Mouse (Mus musculus) cerebellum, adult 9-11 months (tissue): Measurements from ENCODE around the gene Srcin1.

ENCODE experiments used
- DNase-seq: peaks from one replicate; pipeline ENCODE4 v3.0.0; 2022

Srcin1 gene

GRCm38 (mm10) chr11:97500720-97501448 lies 75.1 kb downstream of the Srcin1 start:
- peak; percentile 26 for DNase-seq

- DNase-seq = no peak
These were observed 75.9 kb downstream of the Srcin1 start, which contains the start of gene 4933428G20Rik for GRCm38 (mm10) chr11:97499865-97500719. TSS of gene 4933428G20Rik (minus strand) at chr11:97500340.

- no peak for DNase-seq
These were observed 78.4 kb downstream of the Srcin1 start for GRCm38 (mm10) chr11:97497543-97497942.

DNA sequence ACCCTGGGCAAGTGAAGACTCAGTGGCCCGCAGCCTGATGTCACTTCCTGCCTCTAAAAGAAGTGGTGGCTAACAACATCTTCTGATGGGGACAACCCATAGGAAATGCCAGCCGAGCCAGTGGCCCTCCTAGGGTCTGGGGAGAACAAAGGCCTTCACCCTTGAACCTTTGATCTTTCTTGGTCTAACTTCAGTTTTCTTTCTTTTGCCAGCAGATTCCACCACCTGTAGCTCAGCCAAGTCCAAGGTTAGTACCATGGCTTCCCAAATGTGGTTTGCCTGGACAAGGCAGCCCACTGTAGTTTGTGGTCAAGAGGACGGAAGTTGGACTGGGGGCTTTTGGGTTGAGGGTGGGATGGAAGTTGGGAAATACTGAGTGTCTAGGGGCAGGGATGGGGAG lies 83.2 kb downstream of the Srcin1 start:
- DNase-seq = no peak

- DNase-seq = no peak
These were observed 84.3 kb downstream of the Srcin1 start for GRCm38 (mm10) chr11:97491640-97492039.

GRCm38 (mm10) chr11:97489589-97490324 lies 86.2 kb downstream of the Srcin1 start:
- DNase-seq = peak; percentile 72

DNA sequence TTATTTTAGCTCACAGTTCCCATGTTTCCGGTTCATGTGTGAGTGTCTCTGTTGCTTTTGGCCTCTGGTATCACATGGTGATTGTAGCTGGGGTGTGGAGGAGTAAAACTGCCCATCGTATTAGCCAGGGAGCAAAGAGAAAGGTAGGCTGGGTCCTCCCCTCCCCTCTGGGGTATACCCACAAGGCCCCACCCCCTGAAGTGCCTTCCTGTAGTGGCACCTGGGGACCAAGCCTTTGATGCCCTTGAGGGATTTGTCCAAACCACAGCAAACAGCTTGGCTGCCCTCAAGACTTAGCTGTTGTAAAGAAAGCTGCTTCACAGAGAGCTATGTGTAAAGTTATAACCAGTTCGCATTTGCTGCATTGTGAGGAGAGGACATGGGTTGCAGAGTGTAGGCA lies 88.3 kb downstream of the Srcin1 start:
- no peak for DNase-seq

DNA sequence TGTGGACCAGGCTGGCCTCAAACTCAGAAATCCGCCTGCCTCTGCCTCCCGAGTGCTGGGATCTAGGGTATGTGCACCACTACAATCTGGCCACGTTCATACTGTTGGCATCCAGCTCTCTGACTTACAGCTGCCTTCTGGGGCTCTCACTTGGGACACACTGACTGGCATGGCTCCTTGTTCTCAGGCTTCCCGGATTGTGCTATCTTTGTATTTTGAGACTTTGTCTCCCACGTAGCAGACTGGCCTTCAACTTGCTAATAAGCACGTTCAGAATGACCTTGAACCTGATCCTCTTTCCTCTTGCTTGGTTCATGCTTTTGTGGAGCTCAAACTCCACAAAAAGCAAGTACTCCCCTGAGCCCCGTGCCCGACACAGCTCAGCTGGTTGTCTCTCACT lies 90.3 kb downstream of the Srcin1 start:
- DNase-seq = no peak

DNA sequence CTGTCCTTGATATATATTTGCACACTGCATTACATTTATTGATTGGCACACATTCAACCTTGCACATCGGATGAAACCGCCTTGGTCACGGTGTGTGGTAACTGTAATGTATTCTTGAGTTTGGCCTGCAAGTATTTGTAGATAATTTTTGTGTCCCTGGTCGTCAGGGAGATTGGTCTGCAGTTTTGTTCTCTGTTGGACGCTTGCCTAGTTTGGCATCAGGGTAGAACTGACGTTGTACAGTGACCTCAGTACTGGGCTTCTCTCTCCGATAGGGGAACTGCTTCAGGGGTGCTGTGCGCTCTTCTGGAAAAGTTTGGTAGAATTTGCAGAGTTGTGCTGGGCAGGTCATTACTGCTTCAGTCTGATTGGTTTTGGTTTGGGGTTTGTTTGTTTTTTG lies 96.2 kb downstream of the Srcin1 start:
- DNase-seq = no peak

DNA sequence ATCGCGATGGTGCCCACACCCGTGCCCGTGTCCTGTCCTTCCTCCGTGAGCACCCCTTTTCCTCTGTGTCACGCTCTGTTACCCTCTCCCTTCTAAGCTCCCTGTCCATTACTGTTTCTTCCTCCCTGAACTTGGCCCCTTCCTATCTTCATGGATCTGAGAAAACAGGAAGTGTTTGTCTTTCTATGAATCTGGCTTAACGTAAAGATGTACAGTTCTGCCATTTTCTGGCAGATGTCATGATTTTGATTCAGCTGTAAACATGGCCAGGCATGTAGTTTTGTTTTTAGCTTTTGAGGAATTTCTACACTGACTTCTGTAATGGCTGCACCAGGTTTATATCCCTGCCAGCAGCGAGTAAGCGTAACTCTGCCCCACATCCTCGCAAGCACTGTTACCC lies 96.9 kb downstream of the Srcin1 start:
- no peak for DNase-seq

DNA sequence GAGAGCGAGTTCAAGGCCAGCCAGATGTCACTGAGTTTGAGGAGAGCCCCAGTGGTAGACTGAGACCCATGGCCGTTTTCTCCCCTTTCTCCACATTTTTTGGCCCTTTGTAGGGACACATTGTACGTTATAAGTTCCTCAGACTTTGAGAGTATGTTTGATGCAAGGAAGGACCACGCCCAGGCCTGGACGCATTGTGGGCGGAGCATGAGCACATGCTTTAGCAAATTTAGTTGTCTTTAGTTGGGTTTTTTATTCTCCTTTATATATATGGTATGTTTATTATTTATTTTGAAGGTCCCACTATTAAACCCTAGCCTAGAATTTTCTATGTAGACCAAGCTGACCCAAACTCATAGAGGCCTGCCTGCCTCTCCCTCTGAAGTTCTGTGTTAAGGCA lies 97.6 kb downstream of the Srcin1 start:
- DNase-seq = no peak

DNA sequence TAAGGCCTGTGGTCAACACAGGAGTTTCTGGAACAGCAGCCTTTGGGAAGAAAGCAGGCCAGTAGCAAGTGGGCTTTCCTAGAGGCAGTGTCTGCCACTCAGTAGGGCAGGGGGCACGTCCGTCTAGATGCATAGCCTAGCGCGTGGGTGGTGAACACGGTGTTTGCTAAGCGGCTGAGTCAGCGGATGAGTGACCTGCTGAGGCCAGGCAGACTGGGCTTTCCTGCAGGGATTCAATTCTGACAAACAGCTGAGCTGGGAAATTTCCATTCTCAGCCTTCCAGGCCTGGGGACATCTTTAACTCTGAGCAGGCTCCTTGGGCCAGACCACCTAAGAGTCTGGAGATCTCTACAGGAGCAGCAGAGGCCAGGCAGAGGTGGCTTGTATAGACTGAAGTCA lies 98.6 kb downstream of the Srcin1 start:
- DNase-seq = peak; percentile 69

GRCm38 (mm10) chr11:97476334-97477095 lies 99.5 kb downstream of the Srcin1 start:
- peak; percentile 79 for DNase-seq

GRCm38 (mm10) chr11:97471276-97471675 lies 104.7 kb downstream of the Srcin1 start:
- DNase-seq = no peak

GRCm38 (mm10) chr11:97469828-97470227 lies 106.2 kb downstream of the Srcin1 start:
- DNase-seq = peak; percentile 45

DNA sequence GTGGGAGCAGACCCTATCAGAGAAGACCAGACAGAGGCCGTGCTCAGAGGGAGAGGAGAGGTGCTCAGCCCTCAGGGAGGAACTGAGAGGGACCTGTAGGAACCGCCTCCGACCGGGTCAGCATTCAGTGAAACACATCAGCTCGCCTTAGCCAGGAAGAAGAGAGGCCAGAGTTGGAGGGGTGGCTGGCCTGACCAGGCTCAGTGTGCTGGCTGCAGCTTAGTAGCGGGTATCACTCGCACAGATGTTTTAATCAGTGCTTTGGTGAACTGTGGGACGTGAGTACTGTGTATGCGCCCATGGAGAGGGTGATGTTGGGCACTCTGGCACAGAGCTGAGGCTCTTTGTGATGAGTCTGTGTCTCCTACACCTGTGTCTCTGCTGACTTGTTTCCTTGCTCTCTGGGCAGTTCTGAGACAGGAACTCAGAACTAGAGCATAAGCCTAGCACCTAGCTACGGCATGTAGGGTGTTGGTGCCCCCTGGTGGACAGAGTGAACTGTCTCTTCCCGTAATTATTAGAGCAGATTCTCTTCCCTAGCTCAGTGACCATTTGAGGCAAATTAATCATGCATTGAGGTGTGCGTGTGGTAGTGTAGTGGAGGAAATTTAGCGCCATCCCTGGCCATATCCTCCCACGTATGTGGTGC lies 107.2 kb downstream of the Srcin1 start:
- peak; percentile 87 for DNase-seq

DNA sequence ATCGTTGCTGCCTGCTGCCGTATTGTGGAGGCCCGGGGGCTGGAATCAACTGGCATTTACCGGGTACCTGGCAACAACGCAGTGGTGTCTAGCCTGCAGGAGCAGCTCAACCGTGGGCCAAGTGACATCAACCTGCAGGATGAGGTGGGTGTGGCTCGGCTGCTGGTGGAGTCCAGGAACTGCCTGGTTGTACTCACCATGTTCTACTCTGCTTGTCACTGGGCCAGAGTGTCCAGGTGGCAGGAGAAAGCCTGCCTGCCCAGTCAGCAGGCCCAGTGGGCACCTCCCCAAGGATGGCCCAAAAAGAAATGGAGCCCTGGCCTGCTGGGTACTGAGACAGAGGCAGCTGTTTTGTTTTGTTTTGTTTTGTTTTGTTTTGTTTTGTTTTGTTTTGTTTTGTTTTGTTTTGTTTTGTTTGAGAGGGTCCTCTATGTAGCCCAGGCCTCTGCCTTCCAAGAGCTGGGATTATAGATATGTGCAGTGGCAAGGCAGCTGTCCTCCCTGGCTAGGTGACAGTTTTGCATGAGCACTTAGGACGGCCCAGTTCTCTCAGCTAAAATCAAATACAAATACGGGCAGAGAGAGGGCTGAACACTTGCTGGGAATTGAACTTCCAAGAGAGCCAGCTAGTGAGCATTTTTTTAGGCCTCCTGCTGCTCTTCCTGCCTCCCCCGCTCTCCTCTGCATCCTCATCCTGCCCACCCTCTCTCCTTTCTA lies 109.4 kb downstream of the Srcin1 start:
- DNase-seq = peak; percentile 96

DNA sequence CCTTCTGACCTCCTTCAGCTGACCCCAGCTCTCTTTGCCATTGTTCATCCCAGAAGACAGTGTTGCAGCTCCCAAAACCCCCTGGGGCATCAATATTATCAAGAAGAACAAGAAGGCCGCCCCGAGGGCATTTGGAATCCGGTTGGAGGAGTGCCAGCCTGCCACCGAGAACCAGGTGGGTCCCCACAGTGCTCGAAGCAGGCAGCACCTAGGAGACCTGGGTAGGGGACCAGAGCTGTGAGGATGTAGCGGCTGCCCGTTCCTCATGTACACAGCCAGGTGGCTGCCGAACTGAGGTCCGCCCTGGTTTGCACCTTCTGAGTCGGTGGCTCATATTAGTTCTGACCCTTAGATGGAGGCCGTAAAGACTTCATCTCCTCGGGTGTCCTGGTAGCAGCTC lies 110.0 kb downstream of the Srcin1 start:
- DNase-seq = peak; percentile 70

GRCm38 (mm10) chr11:97463991-97464390 lies 112.0 kb downstream of the Srcin1 start:
- DNase-seq = no peak

DNA sequence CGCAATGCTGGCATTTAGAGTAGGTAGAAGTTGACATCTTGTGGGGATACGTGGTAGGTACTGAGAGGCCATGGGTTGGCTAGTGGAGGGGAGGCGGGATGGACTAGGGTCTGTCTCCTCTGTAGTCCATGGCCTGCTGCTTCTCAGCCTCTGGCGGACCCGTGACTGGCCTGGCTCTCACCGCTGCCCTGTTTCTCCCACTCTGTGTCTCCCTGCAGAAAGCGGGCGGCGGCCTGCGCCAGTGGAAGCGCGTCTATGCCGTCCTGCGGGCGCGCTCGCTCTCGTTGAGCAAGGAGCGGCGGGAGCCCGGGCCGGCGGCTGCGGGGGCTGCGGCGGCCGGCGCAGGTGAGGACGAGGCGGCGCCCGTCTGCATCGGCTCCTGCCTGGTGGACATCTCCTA lies 112.8 kb downstream of the Srcin1 start:
- no peak for DNase-seq

- no peak for DNase-seq
These were observed 113.4 kb downstream of the Srcin1 start for GRCm38 (mm10) chr11:97462538-97462937.
